Mouse (Mus musculus): Measurements from ENCODE around the gene Tspan6. TPM values are rescaled to one million over a fixed set of nuclear protein-coding genes. Genes with fewer than 3 reads are reported as not detected.

The Tspan6 gene
- polyA plus RNA-seq, 1 experiment from 2014 or later: 156 TPM

Other genes with a start within 250 kb of the Tspan6 start
- 0.21 and 0.39 TPM in 2 replicates for gene Pcdh19, start 209.4 kb downstream of the Tspan6 start, polyA plus RNA-seq (2014; fragmentation: Nextera tagmentation; extraction: Ambion mirVana)
- gene Tnmd, start 47.4 kb downstream of the Tspan6 start, polyA plus RNA-seq (2014; fragmentation: Nextera tagmentation; extraction: Ambion mirVana): 0.19 TPM in 1 of 2 replicates, not detected in the other
- gene Srpx2, start 10.0 kb upstream of the Tspan6 start, polyA plus RNA-seq (2014; fragmentation: Nextera tagmentation; extraction: Ambion mirVana): 2.2 and 2.8 TPM in 2 replicates
- gene Sytl4, start 83.4 kb upstream of the Tspan6 start, polyA plus RNA-seq (2014; fragmentation: Nextera tagmentation; extraction: Ambion mirVana): 2.6 and 3.3 TPM in 2 replicates
- gene Cstf2, start 160.8 kb upstream of the Tspan6 start, polyA plus RNA-seq (2014; fragmentation: Nextera tagmentation; extraction: Ambion mirVana): 36.3 and 42.6 TPM in 2 replicates